Mouse (Mus musculus) CH12.LX (cell line): Measurements from ENCODE around the gene Mtfr1l. TPM values are rescaled to one million over a fixed set of nuclear protein-coding genes. Genes with fewer than 3 reads are reported as not detected.
A peak's percentile ranks its signal among the peaks of the same experiment; 100 is the strongest.

Source experiments
- DNase-seq: peaks from one replicate; pipeline ENCODE4 v3.0.0-alpha.2; 2013; ENCODE audit errors: extremely low read depth
- H3K27ac ChIP-seq: 2 replicates; pipeline ENCODE4 v1.5.1; 2012; ENCODE audit warnings: low read depth, mild to moderate bottlenecking, control low read depth, moderate library complexity; ENCODE audit not compliant: insufficient read depth
- H3K27me3 ChIP-seq: replicated peaks from 2 replicates; pipeline ENCODE3; 2012; ENCODE audit warnings: inconsistent platforms
- H3K36me3 ChIP-seq, 2 experiments: replicated peaks in 1 of 2; 2 replicates each; pipeline versions ENCODE3 to v1.6.1; 2012; ENCODE audit warnings: inconsistent platforms in 1 of 2, low read length in 1 of 2, mild to moderate bottlenecking in 1 of 2, mixed read lengths in 1 of 2, moderate library complexity in 1 of 2; ENCODE audit not compliant: control insufficient read depth in 1 of 2, insufficient read depth in 1 of 2
- H3K4me1 ChIP-seq, 2 experiments: 2 replicates each; pipeline ENCODE4 v1.6.1; 2012; ENCODE audit warnings: inconsistent platforms in 1 of 2, moderate library complexity in 1 of 2; ENCODE audit not compliant: insufficient read depth in 2 of 2, control insufficient read depth in 1 of 2
- H3K4me2 ChIP-seq: 2 replicates; pipeline ENCODE4 v1.6.1; 2012; ENCODE audit warnings: low read depth, mild to moderate bottlenecking, control low read depth; ENCODE audit not compliant: poor library complexity, insufficient read depth, severe bottlenecking
- H3K4me3 ChIP-seq, 3 experiments: fragments of 150-350 bp in 1 of 3; sonication (generic) in 1 of 3; replicated peaks in 1 of 3; 2 replicates each; pipeline versions ENCODE3 to v1.5.1; 2011 to 2012; ENCODE audit warnings: low read depth in 2 of 3, low read length in 2 of 3, mild to moderate bottlenecking in 2 of 3, moderate library complexity in 2 of 3, control low read depth in 1 of 3, improper control_type of control experiment in 1 of 3, inconsistent platforms in 1 of 3, mixed read lengths in 1 of 3; ENCODE audit not compliant: poor library complexity in 1 of 3
- H3K79me2 ChIP-seq: replicated peaks from 2 replicates; pipeline ENCODE4 v1.6.1; 2012; ENCODE audit warnings: mild to moderate bottlenecking, moderate library complexity; ENCODE audit not compliant: control insufficient read depth, poor library complexity, insufficient read depth, severe bottlenecking; ENCODE audit errors: extremely low read depth
- H3K9ac ChIP-seq: 2 replicates; pipeline ENCODE4 v1.6.1; 2012; ENCODE audit warnings: low read depth, mild to moderate bottlenecking, control low read depth, moderate library complexity; ENCODE audit not compliant: insufficient read depth
- H3K9me3 ChIP-seq: replicated peaks from 2 replicates; pipeline ENCODE3; 2012; ENCODE audit warnings: low read length, inconsistent platforms, mixed read lengths
- CHD2 ChIP-seq: IDR thresholded peaks from 2 replicates; pipeline ENCODE4 v1.6.1; 2011; ENCODE audit warnings: low read length, improper control_type of control experiment
- CTCF ChIP-seq, 2 experiments: IDR thresholded peaks in 1 of 2; conservative IDR thresholded peaks in 1 of 2; 2 replicates each; pipeline ENCODE4 v1.5.1; 2011 to 2012; ENCODE audit warnings: low read depth in 2 of 2, low read length in 2 of 2, improper control_type of control experiment in 1 of 2, inconsistent platforms in 1 of 2, mild to moderate bottlenecking in 1 of 2, moderate library complexity in 1 of 2
- ETS1 ChIP-seq: conservative IDR thresholded peaks from 2 replicates; pipeline ENCODE4 v1.6.1; 2012; ENCODE audit warnings: low read depth, mild to moderate bottlenecking, inconsistent platforms, low read length, improper control_type of control experiment, moderate library complexity
- GABPA ChIP-seq: IDR thresholded peaks from 2 replicates; pipeline ENCODE4 v1.6.1; 2012; ENCODE audit warnings: low read depth, low read length, improper control_type of control experiment, inconsistent platforms; ENCODE audit not compliant: insufficient replicate concordance
- JUN ChIP-seq: IDR thresholded peaks from 2 replicates; pipeline ENCODE4 v1.6.1; 2011; ENCODE audit warnings: low read depth, mild to moderate bottlenecking, low read length, improper control_type of control experiment, moderate library complexity; ENCODE audit not compliant: insufficient read depth
- JUND ChIP-seq: conservative IDR thresholded peaks from 2 replicates; pipeline ENCODE4 v1.6.1; 2011; ENCODE audit warnings: low read depth, low read length, improper control_type of control experiment
- MEF2A ChIP-seq: IDR thresholded peaks from 2 replicates; pipeline ENCODE4 v1.6.1; 2014; ENCODE audit warnings: low read depth, mild to moderate bottlenecking, inconsistent platforms, low read length, improper control_type of control experiment, borderline replicate concordance
- NRF1 ChIP-seq: IDR thresholded peaks from 2 replicates; pipeline ENCODE4 v1.6.1; 2014; ENCODE audit warnings: low read depth, mild to moderate bottlenecking, inconsistent platforms, low read length, improper control_type of control experiment, moderate library complexity
- POLR2A ChIP-seq: IDR thresholded peaks from 2 replicates; pipeline ENCODE4 v1.6.1; 2011; ENCODE audit warnings: low read depth, mild to moderate bottlenecking, improper control_type of control experiment, low read length
- RAD21 ChIP-seq: IDR thresholded peaks from 2 replicates; pipeline ENCODE4 v1.6.1; 2011; ENCODE audit warnings: low read depth, mild to moderate bottlenecking, low read length, improper control_type of control experiment, moderate library complexity
- SIN3A ChIP-seq: IDR thresholded peaks from 2 replicates; pipeline ENCODE4 v1.6.1; 2012; ENCODE audit warnings: low read length, improper control_type of control experiment, inconsistent platforms
- TBP ChIP-seq: conservative IDR thresholded peaks from 2 replicates; pipeline ENCODE4 v1.6.1; 2011; ENCODE audit warnings: low read depth, low read length, improper control_type of control experiment
- UBTF ChIP-seq: IDR thresholded peaks from 2 replicates; pipeline ENCODE4 v1.6.1; 2012; ENCODE audit warnings: low read depth, mild to moderate bottlenecking, inconsistent platforms, low read length, improper control_type of control experiment, moderate library complexity
- USF1 ChIP-seq: IDR thresholded peaks from 2 replicates; pipeline ENCODE4 v1.6.1; 2014; ENCODE audit warnings: low read depth, mild to moderate bottlenecking, inconsistent platforms, low read length, improper control_type of control experiment
- ZMIZ1 ChIP-seq: IDR thresholded peaks from 2 replicates; pipeline ENCODE4 v1.6.1; 2012; ENCODE audit warnings: low read depth, mild to moderate bottlenecking, inconsistent platforms, low read length, improper control_type of control experiment
- dilution Hi-C: fragments of 300-500 bp; cut with MboI; formaldehyde crosslinking; loops from 2 replicates; pipeline ENCODE4 v1.14.3; 2020; ENCODE audit warnings: low sequenced_read_pairs; ENCODE audit not compliant: extremely low pct_unique_long_range_greater_than_20kb, extremely low pct_ligation_motif_present
- in situ Hi-C: fragments of 300-500 bp; cut with MboI; formaldehyde crosslinking; loops from 3 replicates; pipeline ENCODE4 v1.14.3; 2019; ENCODE audit warnings: low sequenced_read_pairs, low pct_ligation_motif_present, low pct_unique_long_range_greater_than_20kb, mixed read lengths
- polyA plus RNA-seq: library from polyadenylated mRNA; unstranded; fragments of >175 nt; gene quantifications from 2 replicates; pipeline ENCODE4 v1.2.1, GENCODE M21; 2012; ENCODE audit warnings: low read depth; ENCODE audit not compliant: insufficient read length
- total RNA-seq, 2 experiments: library from RNA; depleted of rRNA; stranded (reverse); fragments of 300-350 nt in 1 of 2; fragments of >200 nt in 1 of 2; gene quantifications; 2 replicates each; pipeline ENCODE4 v1.2.3; 2012 to 2014

Mtfr1l gene
- total and polyA plus RNA-seq, 3 experiments, result 16.2 to 36.5 (median 34.0) TPM

DNA sequence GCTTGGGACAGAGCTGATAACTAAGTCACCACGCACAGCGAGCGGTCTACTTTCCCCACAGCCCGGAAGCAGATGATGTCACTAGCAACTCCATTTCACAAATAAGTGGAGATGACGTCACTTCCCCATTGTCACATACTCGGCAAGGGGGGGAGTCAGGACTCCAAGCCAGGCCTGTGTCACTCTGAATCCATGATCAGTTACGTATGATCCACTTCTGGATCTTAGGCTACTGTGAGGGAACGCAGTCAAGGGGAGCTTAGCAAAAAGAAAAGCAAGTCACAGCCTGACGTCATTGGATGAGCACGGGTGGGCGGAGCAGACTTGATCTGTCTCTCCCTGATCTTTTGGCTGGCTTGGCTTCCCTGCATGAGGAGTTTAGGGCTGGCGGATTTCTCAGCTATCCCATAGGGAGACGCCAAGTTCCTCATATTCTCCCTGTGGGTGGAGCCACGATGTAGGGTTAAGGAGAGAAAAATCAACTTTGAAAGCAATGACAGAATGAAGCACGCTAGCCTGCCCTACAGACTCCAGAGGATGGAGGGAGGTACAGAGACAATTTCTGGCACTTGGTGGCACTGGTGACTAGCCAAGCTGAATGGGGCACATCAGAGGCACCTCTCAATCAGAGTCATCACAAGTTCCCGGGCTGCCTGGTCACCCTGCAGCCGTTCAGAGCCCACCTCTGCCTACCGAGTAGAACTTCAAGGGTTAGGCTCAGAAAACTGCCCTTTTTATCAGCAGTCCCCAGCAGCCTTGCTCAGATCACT lies 13.2 kb upstream of the Mtfr1l start:
- H3K9me3 ChIP-seq, result peaks cover 16% of the 10 kb centered on the region
- no peak for TF ChIP-seq ETS1
- peak; percentile 24; the same call in 1 of the 2 replicates for TF ChIP-seq JUN
- TF ChIP-seq CTCF (conservative IDR thresholded peaks at IDR 0.05 in 1 of 2, IDR thresholded peaks at IDR 0.05 in 1 of 2; ENCODE audit: low read depth in 2 of 2, low read length in 2 of 2), result peak in 1 of 2 experiments; percentile 19; a peak in 2 of 4 replicates
- no peak for TF ChIP-seq UBTF
- TF ChIP-seq MEF2A, result no peak
- no peak for TF ChIP-seq SIN3A
- TF ChIP-seq RAD21, result peak; percentile 18
- no peak for TF ChIP-seq POLR2A
- TF ChIP-seq NRF1, result no peak
- no peak for TF ChIP-seq USF1
- TF ChIP-seq GABPA, result no peak
- peak; percentile 22; the same call in 1 of the 2 replicates for TF ChIP-seq JUND
- no peak for TF ChIP-seq TBP
- TF ChIP-seq ZMIZ1, result no peak
- no peak overlapping the region for H3K4me2 ChIP-seq
- dilution Hi-C loops (no loop called here), in situ Hi-C loops (loop anchor here (10.0 kb wide), 1 partner anchor 246 kb away; no protein-coding TSS in a partner anchor)
- no peak overlapping the region for H3K4me3 ChIP-seq
- peaks cover 0 to 8% of the 10 kb centered on the region in 2 experiments; a peak in 1 of 4 replicates for H3K4me1 ChIP-seq
- H3K27ac ChIP-seq, result no peak overlapping the region
- H3K27me3 ChIP-seq, result peaks cover 3% of the 10 kb centered on the region
- no peaks in the 10 kb centered on the region for H3K79me2 ChIP-seq
- H3K9ac ChIP-seq, result no peak overlapping the region
- H3K36me3 ChIP-seq, result no peaks in the 10 kb centered on the region
- DNase-seq, result peak; percentile 42

DNA sequence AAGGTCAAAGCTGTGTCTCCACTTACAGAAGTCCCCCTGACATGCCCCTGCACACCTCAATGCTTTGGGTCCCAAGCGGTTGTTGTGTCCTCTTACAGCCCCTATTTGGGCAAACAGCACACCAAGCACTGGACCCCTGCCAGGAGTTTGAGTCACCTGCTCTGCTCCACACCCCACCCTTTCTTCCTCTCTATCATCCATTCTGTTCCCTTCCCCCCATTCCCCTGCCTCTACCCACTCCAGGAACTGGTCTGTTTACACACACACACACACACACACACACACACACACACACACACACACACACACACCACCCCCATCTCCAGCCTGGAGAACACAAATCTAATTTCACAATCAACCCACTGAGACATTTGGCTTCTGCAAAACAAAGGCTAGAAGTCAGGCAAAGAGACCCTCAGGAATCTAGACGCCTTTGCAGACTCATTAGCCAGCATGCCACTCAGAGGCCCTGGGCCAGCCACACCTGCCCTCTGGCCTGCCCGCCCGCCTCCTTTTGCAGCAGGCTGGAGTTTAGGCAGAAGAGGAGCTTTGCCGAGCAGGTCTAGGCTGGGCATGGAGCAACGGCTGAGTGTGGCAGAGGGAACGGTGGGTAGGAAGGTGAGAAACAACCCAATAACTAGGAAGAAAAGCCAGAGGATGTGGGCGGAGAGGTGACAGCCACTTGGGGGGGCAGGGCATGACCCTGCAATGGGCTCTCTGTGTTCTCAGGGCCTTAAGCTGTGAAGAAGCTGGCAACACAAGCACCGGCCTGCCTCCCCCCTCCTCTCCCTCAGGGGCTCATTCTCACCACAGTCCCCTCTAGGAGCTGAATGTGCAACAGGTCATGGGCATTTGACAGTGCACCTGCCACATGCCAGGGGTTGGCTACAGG lies 11.9 kb upstream of the Mtfr1l start:
- Histone ChIP-seq H3K9ac (no peak overlapping the region), H3K4me1 (peaks cover 0 to 8% of the 10 kb centered on the region in 2 experiments; a peak in 1 of 4 replicates), H3K27me3 (peaks cover 3% of the 10 kb centered on the region), H3K36me3 (no peaks in the 10 kb centered on the region), H3K27ac (no peak overlapping the region), H3K79me2 (no peaks in the 10 kb centered on the region), H3K4me3 (no peak overlapping the region), H3K4me2 (no peak overlapping the region), H3K9me3 (peaks cover 16% of the 10 kb centered on the region)
- in situ Hi-C loops, result loop anchor here (10.0 kb wide), 1 partner anchor 248 kb away; no protein-coding TSS in a partner anchor
- dilution Hi-C loops, result no loop called here
- no peak for TF ChIP-seq CHD2
- no peak for TF ChIP-seq POLR2A
- no peak for TF ChIP-seq JUN
- DNase-seq, result no peak
